Mouse (Mus musculus) neural tube, embryonic 14.5 days (tissue): ENCODE results near the gene Fam129a. TPM values are rescaled to one million over a fixed set of nuclear protein-coding genes. Genes with fewer than 3 reads are reported as not detected.

ENCODE experiments used
- ATAC-seq: fragments of 200-750 bp; cut with Nextera tagmentation; 2 replicates; pipeline ENCODE4 v1.8.0; 2017; ENCODE audit warnings: low read depth, mild to moderate bottlenecking, moderate TSS enrichment, moderate library complexity
- H3K27ac ChIP-seq: fragments of 300-500 bp; sonication (generic); 2 replicates; pipeline ENCODE4 v1.5.1; 2014; ENCODE audit warnings: low read depth, mild to moderate bottlenecking, control low read depth, low read length, moderate library complexity, mixed read lengths
- H3K27me3 ChIP-seq: fragments of 300-500 bp; sonication (generic); 2 replicates; pipeline ENCODE4 v1.6.1; 2014; ENCODE audit warnings: low read length; ENCODE audit not compliant: control insufficient read depth, insufficient read depth
- H3K36me3 ChIP-seq: fragments of 300-500 bp; sonication (generic); 2 replicates; pipeline ENCODE4 v1.6.1; 2014; ENCODE audit warnings: low read length, mixed read lengths; ENCODE audit not compliant: control insufficient read depth, insufficient read depth
- H3K4me1 ChIP-seq: fragments of 300-500 bp; sonication (generic); 2 replicates; pipeline ENCODE4 v1.6.1; 2014; ENCODE audit warnings: low read length; ENCODE audit not compliant: control insufficient read depth, insufficient read depth
- H3K4me2 ChIP-seq: fragments of 300-500 bp; sonication (generic); 2 replicates; pipeline ENCODE4 v1.6.1; 2014; ENCODE audit warnings: mild to moderate bottlenecking, low read depth, low read length, control low read depth
- H3K4me3 ChIP-seq: fragments of 300-500 bp; sonication (generic); 2 replicates; pipeline ENCODE4 v1.5.1; 2014; ENCODE audit warnings: low read depth, low read length, control low read depth, mixed read lengths
- H3K9ac ChIP-seq: fragments of 300-500 bp; sonication (generic); replicated peaks from 2 replicates; pipeline ENCODE4 v1.6.1; 2014; ENCODE audit warnings: low read depth, mild to moderate bottlenecking, control low read depth, low read length, mixed read lengths
- H3K9me3 ChIP-seq: fragments of 300-500 bp; sonication (generic); 2 replicates; pipeline ENCODE4 v1.6.1; 2016; ENCODE audit warnings: low read length; ENCODE audit not compliant: control insufficient read depth
- WGBS: fragments of 180-500 bp; shearing (Covaris S2); extraction: QIAGEN DNeasy Blood & Tissue Kit; methylation state at CpG from one replicate; pipeline ENCODE4 v1.1.7; 2014; 5-methylcytosine and 5-hydroxymethylcytosine counted together
- polyA plus RNA-seq: library from polyadenylated mRNA; unstranded; fragments of >200 nt; fragmentation: Nextera tagmentation; extraction: Ambion mirVana; gene quantifications from 2 replicates; pipeline ENCODE4 v1.2.1, GENCODE M21; 2014

Fam129a gene
- polyA plus RNA-seq, 1 experiment from 2014 or later = 2.4 TPM

- no peak overlapping the region for H3K9ac ChIP-seq
- no peaks in the 10 kb centered on the region for H3K4me1 ChIP-seq
- H3K4me3 ChIP-seq = no peak overlapping the region
- H3K27me3 ChIP-seq = no peaks in the 10 kb centered on the region
- no peaks in the 10 kb centered on the region for H3K9me3 ChIP-seq
- 70% methylated on average over 5 of the region's 5 CpGs for WGBS
- ATAC-seq = no peak
- no peak overlapping the region for H3K4me2 ChIP-seq
- H3K27ac ChIP-seq = no peak overlapping the region
- no peaks in the 10 kb centered on the region for H3K36me3 ChIP-seq
These were observed 148.9 kb downstream of the Fam129a start for GRCm38 (mm10) chr1:151719911-151720310.

GRCm38 (mm10) chr1:151720566-151720965 is 149.6 kb downstream of the Fam129a start:
- Histone ChIP-seq H3K36me3 (no peaks in the 10 kb centered on the region), H3K9ac (no peak overlapping the region), H3K9me3 (no peaks in the 10 kb centered on the region), H3K4me1 (no peaks in the 10 kb centered on the region), H3K27me3 (no peaks in the 10 kb centered on the region), H3K27ac (no peak overlapping the region), H3K4me2 (no peak overlapping the region), H3K4me3 (no peak overlapping the region)
- ATAC-seq = no peak
- 91% methylated on average over 2 of the region's 2 CpGs for WGBS

- Histone ChIP-seq H3K4me1 (no peaks in the 10 kb centered on the region), H3K9ac (no peak overlapping the region), H3K36me3 (no peaks in the 10 kb centered on the region), H3K9me3 (no peaks in the 10 kb centered on the region), H3K27ac (no peak overlapping the region), H3K27me3 (no peaks in the 10 kb centered on the region), H3K4me3 (no peak overlapping the region), H3K4me2 (no peak overlapping the region)
- WGBS = 68% methylated on average over 10 of the region's 10 CpGs
- no peak for ATAC-seq
These were observed 150.5 kb downstream of the Fam129a start for GRCm38 (mm10) chr1:151721357-151721983.

GRCm38 (mm10) chr1:151723771-151724170 is 152.8 kb downstream of the Fam129a start:
- no peaks in the 10 kb centered on the region for H3K4me1 ChIP-seq
- H3K27ac ChIP-seq = no peak overlapping the region
- H3K27me3 ChIP-seq = no peaks in the 10 kb centered on the region
- no peaks in the 10 kb centered on the region for H3K9me3 ChIP-seq
- no peaks in the 10 kb centered on the region for H3K36me3 ChIP-seq
- no peak overlapping the region for H3K4me2 ChIP-seq
- ATAC-seq = no peak
- H3K9ac ChIP-seq = no peak overlapping the region
- no peak overlapping the region for H3K4me3 ChIP-seq
- 84% methylated on average over 4 of the region's 4 CpGs for WGBS

GRCm38 (mm10) chr1:151725590-151725989 is 154.6 kb downstream of the Fam129a start:
- no peak overlapping the region for H3K4me3 ChIP-seq
- no peaks in the 10 kb centered on the region for H3K27me3 ChIP-seq
- H3K4me2 ChIP-seq = no peak overlapping the region
- no peaks in the 10 kb centered on the region for H3K36me3 ChIP-seq
- H3K9ac ChIP-seq = no peak overlapping the region
- H3K9me3 ChIP-seq = no peaks in the 10 kb centered on the region
- no peak overlapping the region for H3K27ac ChIP-seq
- no peaks in the 10 kb centered on the region for H3K4me1 ChIP-seq
- no peak for ATAC-seq
- WGBS = 89% methylated on average over 2 of the region's 2 CpGs

- no peak for ATAC-seq
- H3K36me3 ChIP-seq = no peaks in the 10 kb centered on the region
- H3K27me3 ChIP-seq = no peaks in the 10 kb centered on the region
- no peak overlapping the region for H3K9ac ChIP-seq
- H3K4me3 ChIP-seq = no peak overlapping the region
- 69% methylated on average over 6 of the region's 6 CpGs for WGBS
- H3K9me3 ChIP-seq = no peaks in the 10 kb centered on the region
- H3K4me1 ChIP-seq = no peaks in the 10 kb centered on the region
- no peak overlapping the region for H3K27ac ChIP-seq
- no peak overlapping the region for H3K4me2 ChIP-seq
These were observed 155.4 kb downstream of the Fam129a start for GRCm38 (mm10) chr1:151726358-151726757.

- Histone ChIP-seq H3K4me2 (no peak overlapping the region), H3K4me3 (no peak overlapping the region)
- WGBS = 95% methylated on average over 4 of the region's 4 CpGs
These were observed 157.2 kb downstream of the Fam129a start for GRCm38 (mm10) chr1:151728141-151728540.

GRCm38 (mm10) chr1:151737146-151737545 is 166.2 kb downstream of the Fam129a start:
- Histone ChIP-seq H3K27me3 (no peaks in the 10 kb centered on the region), H3K27ac (no peak overlapping the region), H3K9ac (no peak overlapping the region), H3K9me3 (no peaks in the 10 kb centered on the region), H3K4me1 (no peaks in the 10 kb centered on the region), H3K4me3 (no peak overlapping the region), H3K4me2 (no peak overlapping the region), H3K36me3 (no peaks in the 10 kb centered on the region)
- WGBS = 78% methylated on average over 2 of the region's 2 CpGs
- ATAC-seq = no peak

More at GRCm38 (mm10) chr1:151728141-151728540, 157.2 kb downstream of the Fam129a start:
- no peaks in the 10 kb centered on the region for H3K9me3 ChIP-seq
- no peak overlapping the region for H3K9ac ChIP-seq
- H3K27ac ChIP-seq = no peak overlapping the region
- H3K27me3 ChIP-seq = no peaks in the 10 kb centered on the region
- H3K36me3 ChIP-seq = no peaks in the 10 kb centered on the region
- H3K4me1 ChIP-seq = no peaks in the 10 kb centered on the region
- ATAC-seq = no peak

- ATAC-seq = no peak
- Histone ChIP-seq H3K36me3 (no peaks in the 10 kb centered on the region), H3K4me2 (no peak overlapping the region), H3K4me3 (no peak overlapping the region), H3K9ac (no peak overlapping the region), H3K27ac (no peak overlapping the region), H3K27me3 (no peaks in the 10 kb centered on the region), H3K9me3 (no peaks in the 10 kb centered on the region), H3K4me1 (no peaks in the 10 kb centered on the region)
- WGBS = 86% methylated on average over 7 of the region's 7 CpGs
These were observed 170.2 kb downstream of the Fam129a start for GRCm38 (mm10) chr1:151741199-151741621.
